Mouse (Mus musculus) cerebellum, adult 8-10 months (tissue): ENCODE data around the gene Six5.
A peak's percentile ranks its signal among the peaks of the same experiment; 100 is the strongest.
"Not testable (repeated sequence)": the region's sequence is repeated elsewhere in the genome, so short reads cannot be mapped to it uniquely, and the experiment has no call there.

Experiments
- DNase-seq: peaks from one replicate; pipeline ENCODE4 v3.0.0; 2022

Gene Six5

GRCm38 (mm10) chr7:19094471-19094825 is at the start of gene Six5:
Six5 (plus strand) TSS chr7:19094594.
- no peak for DNase-seq

GRCm38 (mm10) chr7:19044616-19045015 is 49.8 kb upstream of the Six5 start:
- no peak for DNase-seq

DNA sequence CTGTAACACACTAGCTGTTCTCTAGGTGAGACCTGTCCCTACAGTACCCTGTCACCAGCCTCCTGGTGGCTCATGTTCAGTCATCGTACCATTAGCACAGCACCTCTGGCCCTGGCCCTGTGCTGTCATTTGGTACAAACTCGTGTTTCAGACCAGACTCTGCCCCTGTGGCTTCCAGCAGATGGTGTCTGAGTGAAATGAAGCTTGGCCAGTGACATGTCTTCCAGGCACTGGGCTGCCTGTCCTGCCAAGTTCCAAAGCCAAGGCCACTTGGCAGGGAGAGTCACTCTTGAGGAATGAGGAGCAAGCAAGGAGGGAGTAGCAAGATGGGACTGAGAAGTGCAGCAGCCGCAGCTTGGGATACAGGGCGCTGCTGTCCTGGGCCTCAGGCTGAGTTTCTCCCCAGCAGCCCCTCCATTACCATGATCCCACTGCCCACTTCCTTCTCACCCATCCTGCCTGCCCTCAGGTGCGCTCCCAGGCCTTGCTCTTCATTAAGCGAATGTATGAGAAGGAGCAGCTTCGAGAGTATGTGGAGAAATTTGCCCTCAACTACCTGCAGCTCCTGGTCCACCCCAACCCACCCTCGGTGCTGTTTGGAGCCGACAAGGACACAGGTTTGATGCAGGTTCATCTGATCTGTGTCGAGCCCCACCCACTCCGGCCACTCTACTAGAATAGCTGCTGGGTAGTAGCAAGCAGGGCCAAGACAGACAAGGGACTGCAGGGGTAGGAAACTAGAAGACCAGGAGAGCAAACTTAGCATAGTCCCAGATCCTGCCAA is 47.9 kb upstream of the Six5 start:
- DNase-seq = peak; percentile 65

GRCm38 (mm10) chr7:19048006-19048527 is 46.3 kb upstream of the Six5 start:
- no peak for DNase-seq

DNA sequence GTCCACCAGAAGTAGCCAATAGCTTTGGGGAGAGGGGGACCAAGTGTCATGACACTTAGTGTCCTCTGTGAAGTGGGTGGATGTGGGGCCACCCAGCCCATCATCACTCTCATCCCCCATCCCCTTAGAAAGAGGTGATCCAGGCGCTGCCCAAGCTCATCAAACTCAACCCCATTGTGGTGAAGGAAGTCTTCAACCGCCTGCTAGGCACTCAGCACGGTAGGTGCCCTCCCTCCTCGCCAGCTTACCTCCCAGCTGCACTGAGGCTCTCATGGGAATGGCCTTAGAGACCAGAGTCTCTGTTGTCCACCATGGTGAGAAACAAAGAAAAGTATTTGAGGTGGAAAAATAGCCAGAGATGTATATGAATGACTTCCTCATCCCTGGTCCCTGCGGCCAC is 45.1 kb upstream of the Six5 start:
- no peak for DNase-seq

GRCm38 (mm10) chr7:19050172-19050571 is 44.2 kb upstream of the Six5 start:
- DNase-seq = no peak

DNA sequence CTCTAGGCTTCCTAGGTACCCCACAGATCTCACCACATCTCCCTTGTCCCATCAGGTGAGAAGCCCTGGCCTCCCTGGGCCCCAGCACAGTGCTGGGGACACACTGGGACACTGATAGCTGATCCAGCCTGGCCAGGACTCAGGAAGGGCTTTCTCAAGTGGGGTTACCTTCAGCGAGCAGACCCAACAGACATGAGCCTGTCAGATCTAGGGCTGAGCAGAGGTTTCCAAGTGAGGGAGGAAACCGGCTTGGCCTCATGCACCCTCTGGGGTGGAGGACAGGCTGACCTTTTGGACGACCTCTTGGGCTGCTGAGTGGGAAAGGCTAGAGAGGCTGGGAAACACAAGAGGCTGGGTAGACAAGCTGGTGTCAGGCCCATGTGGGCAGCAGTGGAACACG is 43.2 kb upstream of the Six5 start:
- DNase-seq = no peak

DNA sequence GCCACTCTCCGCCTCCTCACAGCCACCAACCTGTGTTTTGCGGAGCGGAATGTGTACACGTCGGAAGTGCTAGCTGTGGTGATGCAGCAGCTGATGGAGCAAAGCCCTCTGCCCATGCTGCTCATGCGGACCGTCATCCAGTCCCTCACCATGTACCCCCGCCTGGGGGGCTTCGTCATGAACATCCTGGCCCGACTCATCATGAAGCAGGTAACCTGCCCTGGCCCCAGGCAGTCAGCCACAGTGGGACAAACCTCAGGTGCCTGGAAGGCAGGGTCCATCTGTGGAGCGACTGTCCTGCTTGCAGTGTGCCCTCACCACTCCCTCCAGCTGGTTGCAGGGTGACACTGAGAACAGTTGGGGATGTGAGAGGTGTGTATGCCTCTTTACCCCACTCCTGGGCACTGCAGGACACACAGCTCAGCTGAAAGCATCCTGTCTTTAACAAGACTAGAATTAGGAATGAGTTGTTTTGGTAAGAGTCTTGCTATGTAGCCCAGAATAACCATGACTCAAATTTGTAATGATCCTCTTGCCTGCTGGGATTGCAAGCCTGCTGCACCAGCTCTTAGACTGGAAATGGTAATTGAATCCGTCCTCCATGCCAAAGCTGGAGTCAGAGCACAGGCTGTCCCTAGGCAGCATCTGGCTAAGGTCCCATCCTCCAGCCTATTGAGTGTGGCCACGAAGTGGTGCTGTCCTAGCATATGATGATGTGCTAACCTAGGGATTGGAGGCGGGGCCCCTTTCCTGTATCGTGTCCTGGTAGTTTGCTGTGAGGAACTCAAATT is 41.9 kb upstream of the Six5 start:
- DNase-seq = no peak

- no peak for DNase-seq
These were observed 41.3 kb upstream of the Six5 start for GRCm38 (mm10) chr7:19053136-19053532.

GRCm38 (mm10) chr7:19054047-19054776 is 40.2 kb upstream of the Six5 start, which contains the start of gene Rsph6a:
Rsph6a (plus strand) TSS chr7:19054690.
- DNase-seq = no peak

DNA sequence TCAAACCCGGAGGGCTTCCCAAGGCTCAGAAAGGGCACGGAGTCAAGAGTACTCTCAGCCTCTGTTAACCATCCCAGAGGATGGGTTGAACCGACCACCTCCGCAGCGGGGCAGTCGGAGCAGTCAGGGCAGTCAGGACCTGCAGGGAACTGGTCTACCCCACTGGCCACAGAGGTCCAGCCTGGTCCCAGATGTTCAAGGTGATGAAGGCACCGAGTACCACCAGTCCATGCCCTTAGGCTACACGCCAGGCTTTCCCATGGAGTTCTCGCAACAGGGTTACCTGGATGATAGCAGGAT is 39.7 kb upstream of the Six5 start:
- DNase-seq = no peak

DNA sequence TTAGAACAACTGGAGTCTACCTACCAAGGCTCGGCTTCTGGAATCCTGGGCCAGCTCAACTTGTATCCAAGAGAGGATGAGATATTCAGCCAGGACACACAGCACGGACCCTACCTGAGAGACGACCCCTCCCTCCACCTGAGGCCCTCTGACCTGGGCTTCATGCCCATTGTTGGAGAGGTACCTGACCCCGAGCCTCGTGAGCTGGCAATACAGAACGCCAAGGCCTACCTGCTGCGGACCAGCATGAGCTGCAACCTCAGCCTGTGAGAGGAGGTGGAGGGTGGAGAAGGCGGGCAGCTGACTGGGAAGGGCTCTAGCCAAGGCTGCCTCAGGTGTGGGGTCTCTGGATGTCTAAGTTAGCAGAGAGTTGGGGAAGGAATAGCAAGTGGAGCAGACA is 39.3 kb upstream of the Six5 start:
- no peak for DNase-seq

DNA sequence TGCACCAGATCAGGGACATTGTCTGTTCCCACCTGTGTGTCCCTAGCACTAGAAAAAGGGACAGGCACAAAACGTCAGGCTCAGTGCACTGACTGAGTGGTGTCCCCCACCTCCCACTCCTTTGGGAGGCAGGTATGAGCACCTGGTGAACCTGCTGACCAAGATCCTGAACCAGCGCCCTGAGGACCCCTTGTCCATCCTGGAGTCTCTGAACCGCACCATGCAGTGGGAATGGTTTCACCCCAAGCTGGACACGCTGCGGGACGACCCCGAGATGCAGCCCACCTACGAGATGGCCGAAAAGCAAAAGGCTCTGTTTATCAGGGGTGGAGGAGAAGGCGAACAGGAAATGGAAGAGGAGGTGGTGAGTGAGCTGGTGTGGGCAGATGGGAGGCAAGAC is 37.0 kb upstream of the Six5 start:
- DNase-seq = no peak

DNA sequence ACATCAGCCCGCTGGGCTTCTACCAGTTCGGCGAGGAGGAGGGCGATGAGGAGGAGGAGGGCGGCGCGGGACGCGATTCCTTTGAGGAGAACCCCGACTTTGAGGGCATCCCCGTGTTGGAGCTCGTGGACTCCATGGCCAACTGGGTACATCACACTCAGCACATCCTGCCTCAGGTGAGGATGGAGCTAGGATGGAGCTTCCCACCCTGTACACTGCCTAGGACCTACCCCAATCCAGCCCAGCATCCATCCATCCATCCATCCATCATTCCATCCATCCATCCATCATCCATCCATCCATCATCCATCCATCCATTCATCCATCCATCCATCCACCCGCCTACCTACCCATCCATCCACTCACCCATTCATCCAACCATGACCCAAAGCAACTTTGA is 28.5 kb upstream of the Six5 start:
- DNase-seq = no peak

- DNase-seq = no peak
These were observed 27.3 kb upstream of the Six5 start for GRCm38 (mm10) chr7:19067063-19067462.

DNA sequence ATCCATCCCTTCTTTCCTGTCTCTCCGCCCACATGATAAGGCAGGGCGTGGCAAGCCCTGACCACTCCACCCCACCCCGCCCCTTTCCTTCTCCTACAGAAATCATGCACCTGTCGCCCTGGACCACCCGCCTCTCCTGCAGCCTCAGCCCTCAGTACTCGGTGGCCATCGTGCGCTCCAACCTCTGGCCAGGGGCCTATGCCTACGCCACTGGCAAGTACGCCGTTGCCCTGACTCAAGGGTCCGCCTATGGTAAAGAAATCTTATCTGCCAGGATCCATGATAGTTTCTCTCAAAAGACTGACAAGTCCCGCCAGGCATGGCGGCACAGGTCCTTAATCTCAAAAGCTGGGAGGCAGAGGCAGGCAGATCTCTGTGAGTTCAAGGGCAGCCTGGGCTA is 26.5 kb upstream of the Six5 start:
- DNase-seq = no peak

DNA sequence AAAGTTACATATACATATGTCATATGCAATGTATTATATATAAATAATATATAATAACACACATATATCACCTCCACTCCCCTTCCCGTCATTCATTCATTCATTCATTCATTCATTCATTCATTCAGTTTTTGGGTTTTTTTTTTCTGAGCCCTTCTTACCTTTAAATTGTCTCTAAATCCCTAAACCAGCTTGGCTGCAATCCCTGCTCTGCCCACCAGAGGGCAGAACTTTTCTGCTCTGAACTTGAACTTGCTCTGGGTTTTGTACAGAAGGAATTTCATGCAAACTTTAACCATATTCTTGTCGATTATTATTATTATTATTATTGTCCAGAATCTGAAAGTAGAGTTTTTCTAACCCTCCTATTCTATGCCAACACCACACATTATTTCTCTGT is 25.7 kb upstream of the Six5 start:
- DNase-seq = peak; percentile 68

- no peak for DNase-seq
These were observed 24.9 kb upstream of the Six5 start for GRCm38 (mm10) chr7:19069500-19069899.

GRCm38 (mm10) chr7:19071024-19071423 is 23.4 kb upstream of the Six5 start:
- DNase-seq = not testable (repeated sequence)

DNA sequence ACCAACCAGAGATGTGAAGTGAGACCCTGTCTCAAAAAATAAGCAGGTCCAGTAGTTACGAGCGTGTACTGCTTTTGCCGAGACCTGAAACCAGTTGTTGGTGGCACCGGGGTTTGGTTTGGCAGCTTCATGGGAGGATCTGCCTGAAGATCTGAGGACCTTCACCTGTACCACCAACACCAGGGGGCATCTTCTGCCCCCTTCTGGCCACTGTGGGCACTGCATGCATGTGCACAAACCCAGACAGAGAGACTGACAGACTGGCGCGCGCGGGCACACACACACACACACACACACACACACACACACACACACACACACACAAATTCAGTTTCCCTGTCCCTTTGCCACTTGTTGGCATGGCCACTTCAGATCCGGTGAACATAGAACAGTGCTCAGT is 20.9 kb upstream of the Six5 start:
- no peak for DNase-seq

DNA sequence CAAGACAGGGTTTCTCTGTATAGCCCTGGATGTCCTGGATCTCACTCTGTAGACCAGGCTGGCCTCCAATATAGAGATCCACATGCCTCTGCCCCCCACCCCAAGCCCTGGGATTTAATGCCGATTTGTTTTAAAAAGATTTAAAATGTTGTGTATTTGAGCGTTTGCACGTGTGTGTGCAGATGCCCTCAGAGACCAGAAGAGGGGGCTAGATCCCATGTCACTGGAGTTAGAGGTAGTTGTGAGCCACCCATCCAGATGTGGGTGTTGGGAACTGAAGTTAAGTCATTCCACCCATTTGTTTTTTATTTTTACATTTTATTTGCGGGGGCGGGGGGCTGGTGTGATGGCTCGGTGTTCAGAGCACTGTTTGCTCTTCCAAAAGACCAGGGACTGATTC is 19.9 kb upstream of the Six5 start:
- DNase-seq = no peak

GRCm38 (mm10) chr7:19075231-19075630 is 19.2 kb upstream of the Six5 start:
- DNase-seq = no peak

DNA sequence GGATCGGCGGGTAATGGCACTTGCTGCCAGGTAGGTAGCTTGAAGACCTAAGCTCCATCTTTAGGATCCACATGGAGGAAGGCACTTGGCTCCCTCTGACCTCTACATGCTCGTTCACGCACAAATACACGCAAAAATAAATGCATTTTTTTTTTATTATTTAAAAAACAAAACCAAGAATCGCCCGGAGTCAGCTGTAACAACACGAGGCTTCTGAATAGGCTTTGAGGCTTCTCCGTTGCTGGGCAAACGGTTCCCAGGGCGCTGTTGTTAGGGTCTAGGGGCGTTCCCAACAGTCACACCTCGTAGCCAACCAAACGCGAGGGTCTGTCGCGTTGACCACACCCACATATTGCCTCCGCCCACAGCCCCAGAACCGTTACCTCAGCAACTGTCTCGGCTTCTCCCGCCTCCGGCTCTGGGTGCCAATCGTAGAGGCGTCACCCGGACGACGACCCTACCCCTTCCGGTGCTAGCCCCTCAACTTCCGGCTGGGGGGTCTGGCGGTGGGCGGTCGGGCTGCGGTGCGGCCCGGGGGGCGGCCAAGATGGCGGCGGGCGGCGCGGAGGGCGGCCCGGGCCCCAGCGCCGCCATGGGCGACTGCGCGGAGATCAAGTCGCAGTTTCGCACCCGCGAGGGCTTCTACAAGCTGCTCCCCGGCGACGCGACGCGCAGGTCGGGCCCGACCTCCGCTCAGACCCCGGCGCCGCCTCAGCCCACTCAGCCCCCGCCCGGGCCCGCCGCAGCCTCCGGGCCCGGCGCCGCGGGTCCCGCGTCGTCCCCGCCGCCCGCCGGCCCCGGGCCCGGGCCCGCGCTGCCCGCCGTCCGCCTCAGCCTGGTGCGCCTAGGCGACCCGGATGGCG is 18.4 kb upstream of the Six5 start, which contains the start of gene Dmwd:
TSS of gene Dmwd (plus strand) at position 505 of the 863 bp plus-strand sequence.
- DNase-seq = peak; percentile 87
